Mouse (Mus musculus) urinary bladder, postnatal 25 days (tissue): ENCODE results near the gene 1300017J02Rik.

Source experiments
- DNase-seq: peaks from one replicate; pipeline ENCODE4 v3.0.0; 2022; ENCODE audit warnings: low spot score

The 1300017J02Rik gene

GRCm38 (mm10) chr9:103271104-103271503 lies 33.8 kb downstream of the 1300017J02Rik start:
- DNase-seq, result no peak

GRCm38 (mm10) chr9:103265778-103266177 lies 39.1 kb downstream of the 1300017J02Rik start:
- DNase-seq, result no peak

GRCm38 (mm10) chr9:103252906-103253305 lies 52.0 kb downstream of the 1300017J02Rik start:
- DNase-seq, result no peak

- no peak for DNase-seq
These were observed 56.3 kb downstream of the 1300017J02Rik start for GRCm38 (mm10) chr9:103248618-103249017.

- no peak for DNase-seq
These were observed 58.2 kb downstream of the 1300017J02Rik start for GRCm38 (mm10) chr9:103246526-103247168.

- DNase-seq, result no peak
These were observed 61.2 kb downstream of the 1300017J02Rik start for GRCm38 (mm10) chr9:103243640-103244039.

- DNase-seq, result no peak
These were observed 63.7 kb downstream of the 1300017J02Rik start for GRCm38 (mm10) chr9:103241206-103241605.

GRCm38 (mm10) chr9:103239471-103239870 lies 65.4 kb downstream of the 1300017J02Rik start:
- DNase-seq, result no peak

- DNase-seq, result no peak
These were observed 70.2 kb downstream of the 1300017J02Rik start for GRCm38 (mm10) chr9:103234565-103235165.

GRCm38 (mm10) chr9:103234059-103234458 lies 70.8 kb downstream of the 1300017J02Rik start:
- no peak for DNase-seq

GRCm38 (mm10) chr9:103233006-103233395 lies 71.9 kb downstream of the 1300017J02Rik start:
- no peak for DNase-seq

GRCm38 (mm10) chr9:103232232-103233005 lies 72.5 kb downstream of the 1300017J02Rik start:
- no peak for DNase-seq

- DNase-seq, result peak; percentile 40
These were observed 74.5 kb downstream of the 1300017J02Rik start, which contains the start of the genes Gm20425 and Trf for GRCm38 (mm10) chr9:103230151-103230951. Gene Gm20425, minus strand, starts transcription at chr9:103230307. Gene Trf, minus strand, starts transcription at chr9:103230444.

- DNase-seq, result no peak
These were observed 75.6 kb downstream of the 1300017J02Rik start for GRCm38 (mm10) chr9:103229037-103229867.

GRCm38 (mm10) chr9:103228370-103229003 lies 76.4 kb downstream of the 1300017J02Rik start:
- no peak for DNase-seq

GRCm38 (mm10) chr9:103227760-103228159 lies 77.1 kb downstream of the 1300017J02Rik start:
- no peak for DNase-seq

- no peak for DNase-seq
These were observed 78.1 kb downstream of the 1300017J02Rik start for GRCm38 (mm10) chr9:103226806-103227205.

GRCm38 (mm10) chr9:103225464-103225863 lies 79.4 kb downstream of the 1300017J02Rik start:
- DNase-seq, result no peak

- no peak for DNase-seq
These were observed 80.2 kb downstream of the 1300017J02Rik start for GRCm38 (mm10) chr9:103224721-103225120.

- no peak for DNase-seq
These were observed 90.6 kb downstream of the 1300017J02Rik start for GRCm38 (mm10) chr9:103214281-103214680.

- DNase-seq, result no peak
These were observed 91.3 kb downstream of the 1300017J02Rik start for GRCm38 (mm10) chr9:103213631-103214030.
